Mouse (Mus musculus) monocyte, adult 5-6 weeks (primary cell): ENCODE measurements around the gene Slfnl1. TPM values are rescaled to one million over a fixed set of nuclear protein-coding genes. Genes with fewer than 3 reads are reported as not detected.

Experiments used
- ATAC-seq: fragments of 153-309, 156-312 bp; replicated peaks from 2 replicates; pipeline ENCODE4 v1.8.0; 2017; ENCODE audit warnings: mild to moderate bottlenecking; ENCODE audit not compliant: low TSS enrichment, insufficient number of reproducible peaks, severe bottlenecking, poor library complexity, low FRiP score
- total RNA-seq: library from RNA; stranded (forward); fragments of 200-1000, 200-491, 200-594 nt; gene quantifications from 3 replicates; pipeline ENCODE4 v1.2.3, GENCODE M21; 2017

Slfnl1 gene
- total RNA-seq = 0.95 TPM in 1 of 3 replicates, not detected in the others

GRCm38 (mm10) chr4:120531986-120532385, at the start of gene Slfnl1:
Slfnl1 (plus strand) TSS chr4:120532231.
- ATAC-seq = no peak

- no peak for ATAC-seq
Measured at GRCm38 (mm10) chr4:120487707-120488106, 44.3 kb upstream of the Slfnl1 start.

- no peak for ATAC-seq
Measured at GRCm38 (mm10) chr4:120506955-120507354, 25.1 kb upstream of the Slfnl1 start.

GRCm38 (mm10) chr4:120511203-120511602, 20.8 kb upstream of the Slfnl1 start:
- no peak for ATAC-seq

- ATAC-seq = no peak
Measured at GRCm38 (mm10) chr4:120514366-120514765, 17.7 kb upstream of the Slfnl1 start.

- ATAC-seq = no peak
Measured at GRCm38 (mm10) chr4:120516491-120516890, 15.5 kb upstream of the Slfnl1 start.

GRCm38 (mm10) chr4:120516907-120517306, 15.1 kb upstream of the Slfnl1 start:
- no peak for ATAC-seq

- ATAC-seq = no peak
Measured at GRCm38 (mm10) chr4:120517335-120517734, 14.7 kb upstream of the Slfnl1 start.

GRCm38 (mm10) chr4:120521761-120522160, 10.3 kb upstream of the Slfnl1 start:
- no peak for ATAC-seq

- no peak for ATAC-seq
Measured at GRCm38 (mm10) chr4:120522351-120522750, 9.7 kb upstream of the Slfnl1 start.

- peak; percentile 36; the same call in 1 of the 2 replicates for ATAC-seq
Measured at GRCm38 (mm10) chr4:120523092-120523491, 8.9 kb upstream of the Slfnl1 start.

- ATAC-seq = no peak
Measured at GRCm38 (mm10) chr4:120528171-120528570, 3.9 kb upstream of the Slfnl1 start.

GRCm38 (mm10) chr4:120538664-120539063, 6.6 kb downstream of the Slfnl1 start:
- ATAC-seq = no peak

- ATAC-seq = no peak
Measured at GRCm38 (mm10) chr4:120544896-120545295, 12.9 kb downstream of the Slfnl1 start.

- ATAC-seq = no peak
Measured at GRCm38 (mm10) chr4:120556592-120556991, 24.6 kb downstream of the Slfnl1 start.

GRCm38 (mm10) chr4:120565726-120566125, 33.7 kb downstream of the Slfnl1 start:
- no peak for ATAC-seq

- no peak for ATAC-seq
Measured at GRCm38 (mm10) chr4:120568005-120568404, 36.0 kb downstream of the Slfnl1 start.

GRCm38 (mm10) chr4:120569025-120569424, 37.0 kb downstream of the Slfnl1 start:
- no peak for ATAC-seq

GRCm38 (mm10) chr4:120569486-120570437, 37.7 kb downstream of the Slfnl1 start, which contains the start of gene Ctps:
Ctps (minus strand) TSS chr4:120570276.
- peak; percentile 91 for ATAC-seq

- no peak for ATAC-seq
Measured at GRCm38 (mm10) chr4:120570438-120571069, 38.5 kb downstream of the Slfnl1 start.
